Mouse (Mus musculus) neutrophil, adult 65 days (primary cell): ENCODE measurements around the gene Nptx1. TPM values are rescaled to one million over a fixed set of nuclear protein-coding genes. Genes with fewer than 3 reads are reported as not detected.

Experiments
- total RNA-seq: library from RNA; stranded (reverse); gene quantifications from 2 replicates; pipeline ENCODE4 v1.2.4, GENCODE M21; 2023

The Nptx1 gene
- total RNA-seq: not detected in 2 replicates

DNA sequence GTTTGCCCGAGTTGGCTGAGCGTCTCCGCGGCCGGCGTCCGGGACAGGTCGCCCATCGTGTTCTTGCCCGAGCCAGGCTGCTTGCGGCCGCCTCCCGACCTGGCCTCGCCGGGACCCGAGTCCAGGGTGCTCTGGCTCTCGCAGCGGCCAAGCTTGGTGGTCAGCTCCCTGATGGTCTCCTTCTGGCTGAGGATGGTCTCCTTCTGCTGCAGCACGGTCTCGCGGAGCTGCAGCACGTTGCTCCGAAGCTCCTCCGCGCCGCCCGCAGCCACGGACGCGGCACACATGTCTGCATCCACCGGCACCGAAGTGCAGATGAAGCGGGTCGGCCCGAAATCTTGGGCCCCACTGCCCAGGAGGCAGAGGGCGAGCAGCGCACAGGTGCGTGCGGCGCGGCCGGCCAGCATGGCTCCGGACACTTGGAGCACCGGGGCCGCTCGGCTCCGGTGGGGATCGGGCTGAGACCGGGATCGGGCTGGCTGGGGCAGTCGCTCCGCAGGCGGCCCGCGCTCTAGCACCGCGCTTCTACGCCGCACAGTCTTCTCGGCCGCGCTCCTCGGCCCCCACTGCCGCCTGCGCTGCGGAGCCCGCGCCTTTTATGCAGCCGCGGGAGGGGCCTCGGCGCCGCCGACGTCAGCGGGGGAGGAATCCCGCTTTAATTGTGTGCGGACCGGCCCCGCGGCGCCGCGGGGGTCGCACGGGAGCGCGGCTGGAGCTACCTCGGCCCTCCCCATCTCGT lies at the start of gene Nptx1:
Nptx1 (minus strand) TSS at position 571 of the 739 bp plus-strand sequence.

DNA sequence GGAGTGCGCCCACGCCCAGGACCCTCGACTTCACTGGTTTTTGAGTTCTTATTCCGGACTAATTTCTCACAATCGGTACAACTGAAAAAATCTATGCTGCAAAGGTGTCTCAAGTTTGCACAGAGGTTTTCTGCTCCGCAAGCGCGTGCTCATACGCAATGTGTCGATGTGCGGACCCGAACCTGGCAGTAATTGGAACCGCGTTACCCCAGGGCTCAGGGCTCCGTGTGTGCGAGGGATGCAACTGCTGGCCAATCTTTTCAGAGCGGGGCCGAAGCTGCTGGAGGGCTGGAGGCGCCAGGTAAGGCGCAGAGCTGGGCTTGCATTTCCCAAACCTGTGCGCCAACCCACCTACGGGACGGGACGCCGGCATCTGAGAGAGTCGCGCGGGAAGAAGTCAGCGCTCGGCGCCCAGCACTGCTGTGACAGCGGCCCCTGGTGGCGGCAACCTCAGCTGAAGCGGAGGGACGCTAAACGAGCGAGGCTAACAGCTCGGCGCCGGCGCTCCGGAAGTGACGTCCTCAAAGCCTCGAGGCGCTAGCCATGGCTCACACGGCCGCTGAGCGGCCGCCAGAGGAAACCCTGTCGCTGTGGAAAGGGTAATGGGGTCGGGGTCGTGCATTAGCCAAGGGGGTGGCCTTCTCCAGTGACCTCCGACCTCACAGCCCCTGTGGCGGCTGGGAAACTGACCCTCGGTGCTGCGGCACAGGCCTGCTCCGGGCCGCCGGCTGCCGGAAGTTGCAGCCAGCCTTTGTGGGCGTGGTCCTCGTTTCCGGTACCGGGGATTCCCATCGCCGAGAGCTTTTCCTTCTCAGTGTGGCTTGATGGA lies 56.5 kb downstream of the Nptx1 start, which contains the start of gene Endov:
Endov (plus strand) TSS at position 487 of the 829 bp plus-strand sequence.

Other genes with a start within 250 kb of the Nptx1 start
- gene Eif4a3, start 247.7 kb downstream of the Nptx1 start, total RNA-seq: 154 and 178 TPM in 2 replicates
- not detected in 2 replicates for gene Card14, start 240.0 kb downstream of the Nptx1 start, total RNA-seq
- 8.4 and 9.8 TPM in 2 replicates for gene Sgsh, start 192.2 kb downstream of the Nptx1 start, total RNA-seq
- 14.5 and 17.4 TPM in 2 replicates for gene Slc26a11, start 192.2 kb downstream of the Nptx1 start, total RNA-seq
- gene Rnf213, start 154.7 kb downstream of the Nptx1 start, total RNA-seq: 47.8 and 49.2 TPM in 2 replicates
- gene Endov, start 56.4 kb downstream of the Nptx1 start, total RNA-seq: 6.7 and 10.7 TPM in 2 replicates
- 19.7 and 28.7 TPM in 2 replicates for gene Rptor, start 55.2 kb upstream of the Nptx1 start, total RNA-seq